9 mouse cellular contexts compared by ENCODE assay signal in genomic region chr5:149454281-149454680, GRCm38 (mm10). TPM values are rescaled to one million over a fixed set of nuclear protein-coding genes. Genes with fewer than 3 reads are reported as not detected.
A peak's percentile ranks its signal among the peaks of the same experiment; 100 is the strongest.
DNase-seq lines count a peak whose midpoint lies in the region; ATAC-seq lines count a peak whose summit lies in the region.
"Had no signal": no experiment of that assay in that cellular context is flagged by ENCODE, and none has a peak within 500 bp of the region (broad histone marks: within the 10 kb centered on the region; RNA-seq: fewer than 3 reads in every experiment).

No protein-coding gene starts in this region.

- DNase-seq in hindbrain, embryonic 14.5 days (ENCODE audit: low spot score) = peak; percentile 70
- DNase-seq in NIH3T3 (ENCODE audit: low read depth) = peak; percentile 65
- peak; percentile 70 for DNase-seq in cerebellum, adult 8-10 months
- DNase-seq in frontal cortex, postnatal 25 days (ENCODE audit: low spot score in 2 of 2) = peak; percentile 54 to 74
- DNase-seq in kidney, postnatal 14 days = peak; percentile 73
- DNase-seq in lung, adult 18-20 months = peak; percentile 43 to 61
- peak; percentile 13 to 74 for DNase-seq in spleen, adult 18-20 months

- no peak overlapping the region for H3K4me3 ChIP-seq in hindbrain, embryonic 14.5 days (replicated peaks; ENCODE audit: low read length)
- H3K4me3 ChIP-seq in hindbrain, embryonic 13.5 days = no peak overlapping the region
- H3K4me3 ChIP-seq: limb, embryonic 13.5 days had no signal

- 30% methylated on average over 6 of the region's 6 CpGs for WGBS in hindbrain, embryonic 14.5 days
- 30% methylated on average over 6 of the region's 6 CpGs for WGBS in hindbrain, embryonic 13.5 days

- H3K9me3 ChIP-seq in hindbrain, embryonic 14.5 days (ENCODE audit: control insufficient read depth, low read length) = no peaks in the 10 kb centered on the region
- no peaks in the 10 kb centered on the region for H3K9me3 ChIP-seq in hindbrain, embryonic 13.5 days
- H3K9me3 ChIP-seq: limb, embryonic 13.5 days had no signal

- H3K9ac ChIP-seq in hindbrain, embryonic 14.5 days = no peak overlapping the region
- H3K9ac ChIP-seq in hindbrain, embryonic 13.5 days = no peak overlapping the region
- H3K9ac ChIP-seq: limb, embryonic 13.5 days had no signal

- H3K27ac ChIP-seq in hindbrain, embryonic 14.5 days = no peak overlapping the region
- no peak overlapping the region for H3K27ac ChIP-seq in hindbrain, embryonic 13.5 days
- H3K27ac ChIP-seq: limb, embryonic 13.5 days had no signal

- 0 out of 2 replicates have a peak, but pooled peaks cover 4% of the 10 kb centered on the region for H3K4me1 ChIP-seq in hindbrain, embryonic 14.5 days (replicated peaks; ENCODE audit: control insufficient read depth, insufficient read depth, low read length)
- peaks cover 17% of the 10 kb centered on the region; the same call in 1 of the 2 replicates for H3K4me1 ChIP-seq in hindbrain, embryonic 13.5 days (replicated peaks)
- H3K4me1 ChIP-seq: limb, embryonic 13.5 days had no signal

- no peaks in the 10 kb centered on the region for H3K27me3 ChIP-seq in hindbrain, embryonic 14.5 days (ENCODE audit: control insufficient read depth, insufficient read depth, low read length)
- no peaks in the 10 kb centered on the region for H3K27me3 ChIP-seq in hindbrain, embryonic 13.5 days
- H3K27me3 ChIP-seq: limb, embryonic 13.5 days had no signal

- H3K4me2 ChIP-seq in hindbrain, embryonic 14.5 days (replicated peaks) = no peak overlapping the region
- H3K4me2 ChIP-seq in hindbrain, embryonic 13.5 days = no peak overlapping the region
- H3K4me2 ChIP-seq: limb, embryonic 13.5 days had no signal

- no peaks in the 10 kb centered on the region for H3K36me3 ChIP-seq in hindbrain, embryonic 14.5 days (replicated peaks; ENCODE audit: control insufficient read depth, insufficient read depth)
- no peaks in the 10 kb centered on the region for H3K36me3 ChIP-seq in hindbrain, embryonic 13.5 days
- H3K36me3 ChIP-seq: limb, embryonic 13.5 days had no signal

- no peak for ATAC-seq in hindbrain, embryonic 14.5 days (ENCODE audit: low FRiP score)
- ATAC-seq in hindbrain, embryonic 13.5 days (ENCODE audit: low FRiP score) = no peak

RNA-seq across cellular contexts. Expression of gene Tex26, which starts 14.8 kb away (rescaled TPM):
- polyA plus RNA-seq in hindbrain, embryonic 14.5 days (2014; fragmentation: Nextera tagmentation; extraction: Ambion mirVana) = 1.1 and 1.2 TPM in 2 replicates
- 0.93 and 1.5 TPM in 2 replicates for polyA plus RNA-seq in hindbrain, embryonic 13.5 days (2015; fragmentation: Nextera tagmentation; extraction: Ambion mirVana)

RNA-seq across cellular contexts. Expression of gene Medag, which starts 42.7 kb away (rescaled TPM):
- polyA plus RNA-seq in hindbrain, embryonic 14.5 days (2014; fragmentation: Nextera tagmentation; extraction: Ambion mirVana) = 2.5 and 4.0 TPM in 2 replicates
- polyA plus RNA-seq in hindbrain, embryonic 13.5 days (2015; fragmentation: Nextera tagmentation; extraction: Ambion mirVana) = 2.1 and 2.5 TPM in 2 replicates
